Mouse (Mus musculus) lung, adult 2 months (tissue): ENCODE measurements at regions not wholly inside any gene's neighbourhood (a gene's known extent, or its start where the extent isn't known, plus 50 kb on each side); places are given as distances from the start of the nearest gene placed in this dataset.

Experiments used
- DNase-seq: peaks from one replicate; pipeline ENCODE4 v3.0.0; 2022
- H3K4me1 ChIP-seq: fragments of 200-500 bp; 2 replicates; pipeline ENCODE4 v1.6.1; 2011; ENCODE audit warnings: low read length; ENCODE audit not compliant: control insufficient read depth, insufficient read depth
- H3K4me3 ChIP-seq: fragments of 200-500 bp; replicated peaks from 2 replicates; pipeline ENCODE3; 2011; ENCODE audit warnings: low read depth, mild to moderate bottlenecking, control low read depth, low read length; ENCODE audit errors: extremely low read depth
- CTCF ChIP-seq: fragments of 200-500 bp; IDR thresholded peaks from 2 replicates; pipeline ENCODE4 v1.5.1; 2011; ENCODE audit warnings: mild to moderate bottlenecking, low read length, control low read depth; ENCODE audit not compliant: insufficient read depth
- POLR2A ChIP-seq: fragments of 200-500 bp; IDR thresholded peaks from 2 replicates; pipeline ENCODE4 v1.6.1; 2011; ENCODE audit warnings: low read depth, mild to moderate bottlenecking, control low read depth, low read length, borderline replicate concordance; ENCODE audit errors: extremely low read depth
- WGBS: fragments of 180-500 bp; shearing (Covaris S2); methylation state at CpG from one replicate; pipeline ENCODE4 v1.1.7; 2018; 5-methylcytosine and 5-hydroxymethylcytosine counted together

GRCm38 (mm10) chr8:49175386-49175785 lies 331.6 kb upstream of the Tenm3 start:
- WGBS, result 79% methylated on average over 4 of the region's 4 CpGs
- Histone ChIP-seq H3K4me1 (no peaks in the 10 kb centered on the region), H3K4me3 (no peak overlapping the region)
- no peak for DNase-seq
- TF ChIP-seq POLR2A, result no peak
- no peak for TF ChIP-seq CTCF

GRCm38 (mm10) chr8:49174956-49175355 lies 331.2 kb upstream of the Tenm3 start:
- 76% methylated on average over 2 of the region's 2 CpGs for WGBS
- Histone ChIP-seq H3K4me1 (no peaks in the 10 kb centered on the region), H3K4me3 (no peak overlapping the region)
- DNase-seq, result no peak
- TF ChIP-seq CTCF, result no peak
- TF ChIP-seq POLR2A, result no peak

GRCm38 (mm10) chr8:49159318-49159717 lies 315.6 kb upstream of the Tenm3 start:
- TF ChIP-seq POLR2A (no peak), CTCF (no peak)
- Histone ChIP-seq H3K4me1 (no peaks in the 10 kb centered on the region), H3K4me3 (no peak overlapping the region)
- WGBS, result 65% methylated on average over 4 of the region's 4 CpGs
- DNase-seq, result no peak

- no peaks in the 10 kb centered on the region for H3K4me1 ChIP-seq
- TF ChIP-seq CTCF, result no peak
- no peak for TF ChIP-seq POLR2A
- no peak overlapping the region for H3K4me3 ChIP-seq
- 63% methylated on average over 4 of the region's 4 CpGs for WGBS
- no peak for DNase-seq
Measured at GRCm38 (mm10) chr8:49158201-49158600, 314.4 kb upstream of the Tenm3 start.

GRCm38 (mm10) chr8:49136503-49137044 lies 292.8 kb upstream of the Tenm3 start:
- no peak for DNase-seq
- no peak overlapping the region for H3K4me3 ChIP-seq
- TF ChIP-seq POLR2A (no peak), CTCF (no peak)
- H3K4me1 ChIP-seq, result no peaks in the 10 kb centered on the region
- 83% methylated on average over 10 of the region's 10 CpGs for WGBS

- no peak for DNase-seq
- no peak for TF ChIP-seq POLR2A
- TF ChIP-seq CTCF, result no peak
- Histone ChIP-seq H3K4me1 (no peaks in the 10 kb centered on the region), H3K4me3 (no peak overlapping the region)
- WGBS, result 75% methylated on average over 6 of the region's 6 CpGs
Measured at GRCm38 (mm10) chr8:49109095-49109494, 265.3 kb upstream of the Tenm3 start.

GRCm38 (mm10) chr8:49108665-49109064 lies 264.9 kb upstream of the Tenm3 start:
- no peak for TF ChIP-seq CTCF
- no peak for TF ChIP-seq POLR2A
- DNase-seq, result no peak
- 78% methylated on average over 4 of the region's 4 CpGs for WGBS
- no peak overlapping the region for H3K4me3 ChIP-seq
- H3K4me1 ChIP-seq, result no peaks in the 10 kb centered on the region

GRCm38 (mm10) chr8:49106531-49106930 lies 262.8 kb upstream of the Tenm3 start:
- H3K4me3 ChIP-seq, result no peak overlapping the region
- WGBS, result 44% methylated on average over 3 of the region's 3 CpGs
- no peak for TF ChIP-seq POLR2A
- no peak for TF ChIP-seq CTCF
- DNase-seq, result no peak
- no peaks in the 10 kb centered on the region for H3K4me1 ChIP-seq

GRCm38 (mm10) chr8:49101156-49101555 lies 257.4 kb upstream of the Tenm3 start:
- H3K4me3 ChIP-seq, result no peak overlapping the region
- 85% methylated on average over 7 of the region's 7 CpGs for WGBS
- no peak for DNase-seq
- TF ChIP-seq POLR2A (no peak), CTCF (no peak)
- H3K4me1 ChIP-seq, result no peaks in the 10 kb centered on the region

GRCm38 (mm10) chr8:49084191-49084875 lies 240.6 kb upstream of the Tenm3 start:
- H3K4me1 ChIP-seq, result no peaks in the 10 kb centered on the region
- no peak for DNase-seq
- TF ChIP-seq CTCF (no peak), POLR2A (no peak)
- no peak overlapping the region for H3K4me3 ChIP-seq
- WGBS, result 83% methylated on average over 6 of the region's 6 CpGs
